Mouse (Mus musculus) lung, postnatal 36 days (tissue): Measurements from ENCODE around the gene Rab3ip.
A peak's percentile ranks its signal among the peaks of the same experiment; 100 is the strongest.

Experiments
- DNase-seq: peaks from one replicate; pipeline ENCODE4 v3.0.0; 2022; ENCODE audit warnings: mixed read lengths

Rab3ip gene

DNA sequence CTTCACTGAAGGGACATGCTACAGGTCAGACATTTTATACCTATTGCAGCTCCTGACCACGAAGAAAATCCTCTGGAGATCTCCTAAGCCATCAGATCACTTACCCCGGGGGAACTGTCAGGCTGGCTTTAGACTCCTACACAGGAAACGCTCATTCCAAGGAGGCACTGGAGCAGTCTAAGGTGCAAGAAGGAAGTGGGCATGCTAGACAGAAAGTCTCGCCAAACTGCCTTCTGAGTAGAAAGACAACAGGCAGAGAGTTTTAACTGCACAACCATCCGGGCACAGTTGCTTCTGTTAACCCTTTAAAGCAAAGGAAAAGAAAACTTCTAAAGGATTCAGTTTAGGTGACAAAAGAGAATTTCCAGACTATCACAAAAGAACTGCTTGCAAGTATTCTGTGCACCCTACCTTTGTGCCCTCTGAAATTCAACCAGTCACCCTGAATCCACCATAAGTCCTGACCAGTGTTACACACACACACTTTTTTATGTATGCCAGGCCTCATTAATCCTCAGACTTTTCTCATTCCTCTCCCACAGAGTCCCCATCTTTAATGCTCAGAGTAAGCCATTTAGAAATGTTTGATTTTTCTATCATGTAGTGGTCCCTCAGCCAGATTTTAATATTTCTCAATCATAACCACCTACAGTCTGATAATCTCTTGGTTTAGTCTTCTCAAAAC is 7.4 kb upstream of the Rab3ip start:
- no peak for DNase-seq

GRCm38 (mm10) chr10:116956483-116957158 is 6.1 kb upstream of the Rab3ip start:
- DNase-seq: no peak

DNA sequence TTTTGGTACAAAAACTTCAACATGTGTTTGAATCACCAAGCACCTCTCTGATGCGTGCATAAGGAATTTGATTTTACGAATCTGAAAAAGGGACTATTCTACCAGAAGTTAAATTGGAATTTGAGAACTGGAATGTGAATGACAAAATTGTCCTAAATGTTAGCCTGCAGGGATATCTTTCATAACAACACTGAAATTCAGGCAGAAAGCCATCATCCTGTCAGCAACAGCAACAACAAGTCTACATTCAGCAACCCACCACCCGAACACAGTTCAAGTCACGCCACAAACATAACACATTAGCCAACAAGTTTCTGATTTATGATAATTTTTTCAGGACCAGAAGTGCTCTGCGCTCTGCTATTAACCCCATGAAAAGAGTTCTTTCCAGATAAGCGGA is 4.6 kb upstream of the Rab3ip start:
- peak; percentile 57 for DNase-seq

- no peak for DNase-seq
These were observed 317 bp upstream of the Rab3ip start for GRCm38 (mm10) chr10:116950886-116951285.

DNA sequence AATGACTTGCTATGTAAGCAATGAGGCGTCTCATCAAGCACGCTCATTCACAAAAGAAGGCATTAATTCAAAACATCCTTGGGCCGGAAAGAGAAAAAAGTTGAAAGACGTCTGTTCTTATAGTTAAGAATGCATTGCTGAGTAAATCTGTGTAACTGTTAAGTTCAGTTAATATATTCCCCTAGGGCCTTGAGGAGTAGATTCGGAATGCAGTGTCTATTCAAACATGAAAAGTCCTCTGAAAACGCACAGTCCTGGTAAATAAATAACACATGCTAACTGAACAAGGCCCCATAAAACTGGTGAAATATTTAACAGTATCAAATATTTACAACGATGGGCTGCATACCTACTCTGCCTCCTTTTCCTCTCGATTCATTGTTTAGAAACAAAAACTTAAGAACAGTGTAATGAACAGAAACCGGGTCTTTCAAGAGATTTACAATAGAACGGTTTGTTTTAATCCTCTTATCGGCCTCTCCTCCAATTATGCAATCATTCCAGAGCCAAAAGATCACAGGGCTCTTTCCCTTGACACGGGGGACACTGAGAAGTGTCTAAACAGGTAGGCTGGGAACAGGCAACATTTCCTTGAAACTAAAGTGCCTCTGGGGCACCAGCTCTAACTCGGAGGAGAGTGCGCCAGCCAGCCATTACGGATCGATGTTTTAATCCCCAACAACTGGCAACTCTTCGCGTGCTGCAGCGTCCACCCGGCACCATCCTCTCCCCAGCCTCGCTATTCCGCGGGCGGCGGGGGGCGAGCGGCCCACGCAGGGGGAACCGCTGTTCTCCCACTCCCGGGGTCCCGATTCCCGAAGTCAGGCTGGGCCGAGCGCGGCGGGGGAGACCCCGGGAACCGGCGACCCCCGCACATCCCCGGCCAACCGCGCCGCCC is 1.2 kb downstream of the Rab3ip start:
- DNase-seq: peak; percentile 46

- DNase-seq: no peak
These were observed 2.2 kb downstream of the Rab3ip start for GRCm38 (mm10) chr10:116948414-116948813.

GRCm38 (mm10) chr10:116944940-116945339 is 5.6 kb downstream of the Rab3ip start:
- no peak for DNase-seq

DNA sequence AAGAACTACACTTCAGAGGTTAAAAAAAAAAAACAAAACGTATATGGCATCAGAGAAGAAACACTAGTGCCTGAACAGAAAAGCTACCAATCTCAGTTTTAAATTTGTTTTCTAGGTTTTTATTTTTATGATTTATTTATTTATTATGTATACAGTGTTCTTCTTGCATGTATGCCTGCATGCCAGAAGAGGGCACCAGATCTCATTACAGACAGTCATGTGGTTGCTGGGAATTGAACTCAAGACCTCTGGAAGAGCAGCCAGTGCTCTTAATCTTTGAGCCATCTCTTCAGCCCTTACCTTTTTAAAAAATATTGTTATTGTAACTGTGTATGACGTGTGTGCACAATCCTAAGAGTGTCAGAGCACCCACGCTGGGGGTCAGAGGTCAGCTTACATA is 6.4 kb downstream of the Rab3ip start:
- peak; percentile 24 for DNase-seq

DNA sequence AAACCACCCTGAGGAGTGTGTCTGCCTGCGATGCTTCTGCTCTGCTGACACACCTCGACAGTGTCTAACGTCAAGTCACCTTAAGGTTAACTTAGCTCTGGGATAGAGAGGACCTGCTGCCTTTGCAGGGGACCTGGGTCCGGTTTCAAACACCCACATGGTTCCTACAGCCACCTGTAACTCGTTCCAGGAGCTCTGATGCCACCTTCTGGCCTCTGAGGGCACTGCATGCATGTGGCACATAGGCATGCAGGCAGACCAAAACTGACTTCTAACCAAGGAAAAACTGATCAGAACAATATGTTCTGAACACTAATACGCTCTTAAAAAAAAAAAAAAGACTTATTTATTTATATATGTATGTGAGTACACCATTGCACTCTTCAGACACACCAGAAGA is 7.5 kb downstream of the Rab3ip start:
- DNase-seq: peak; percentile 52

- no peak for DNase-seq
These were observed 15.5 kb downstream of the Rab3ip start for GRCm38 (mm10) chr10:116935028-116935427.

DNA sequence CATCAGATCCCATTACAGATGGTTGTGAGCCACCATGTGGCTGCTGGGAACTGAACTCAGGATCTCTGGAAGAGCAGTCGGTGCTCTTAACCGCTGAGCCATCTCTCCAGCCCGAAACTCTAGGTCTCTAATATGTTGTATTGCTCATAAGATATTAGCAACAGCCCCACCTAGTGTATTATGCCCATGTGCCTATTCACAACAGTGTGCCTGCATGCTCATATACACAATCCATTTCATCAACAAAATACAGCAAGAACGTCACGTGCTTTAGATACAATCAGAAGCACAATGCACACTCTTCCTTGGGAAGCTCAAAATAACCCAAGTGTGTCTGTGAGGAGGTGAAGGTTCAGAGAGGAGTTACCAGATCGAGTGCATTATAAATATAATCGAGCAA is 16.8 kb downstream of the Rab3ip start:
- no peak for DNase-seq

- DNase-seq: no peak
These were observed 18.2 kb downstream of the Rab3ip start for GRCm38 (mm10) chr10:116932418-116932817.

DNA sequence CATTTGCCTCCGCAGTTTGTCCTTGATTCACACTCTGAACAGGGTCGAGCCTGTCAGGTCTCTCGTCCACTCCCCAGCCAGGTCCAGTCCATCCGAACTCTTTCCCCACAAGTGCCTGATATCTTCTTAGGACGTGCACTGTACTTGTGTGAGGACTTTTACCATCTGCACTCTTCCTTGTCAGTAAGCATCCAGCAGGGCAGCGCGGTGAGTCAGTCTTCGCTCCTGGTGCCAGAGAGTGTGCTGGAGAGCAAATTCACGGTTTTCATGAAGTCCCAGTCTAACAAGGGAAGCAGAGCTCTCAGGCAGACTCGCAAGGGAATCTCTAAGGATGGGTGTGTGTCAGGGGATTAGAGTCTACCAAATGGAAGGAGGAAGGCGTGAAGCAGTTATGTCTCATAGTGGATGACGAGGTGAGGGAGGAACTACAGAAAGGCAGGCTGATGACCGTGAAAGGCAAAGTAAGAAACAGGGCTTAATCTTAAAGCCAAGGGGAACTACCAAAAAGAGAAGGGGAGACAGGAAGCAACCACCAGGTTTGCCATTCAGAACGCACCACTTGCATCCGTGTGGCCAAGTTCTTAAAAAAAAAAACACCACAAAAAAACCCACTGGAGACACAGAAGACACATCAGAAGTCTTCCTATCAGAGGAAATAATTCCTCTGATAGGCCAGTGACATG is 18.9 kb downstream of the Rab3ip start:
- DNase-seq: no peak

DNA sequence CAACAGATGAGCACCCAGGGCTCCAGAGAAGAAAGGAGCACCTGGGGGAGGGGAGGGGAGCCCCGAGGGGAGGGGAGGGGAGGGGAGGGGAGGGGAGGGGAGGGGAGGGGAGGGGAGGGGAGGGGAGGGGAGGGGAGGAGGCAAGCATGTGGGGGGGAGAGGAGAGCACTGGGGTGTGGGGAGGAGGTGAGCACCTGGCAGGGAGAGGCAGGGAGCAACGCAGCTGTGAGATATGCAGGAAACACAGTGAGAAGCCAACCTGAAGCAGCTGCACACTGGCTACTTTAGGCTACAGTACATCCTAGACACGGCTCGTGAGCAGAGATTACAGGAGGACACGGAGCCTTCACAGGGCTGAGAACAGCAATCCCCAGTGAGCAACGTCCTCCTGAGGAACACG is 19.6 kb downstream of the Rab3ip start:
- no peak for DNase-seq

- peak; percentile 75 for DNase-seq
These were observed 20.1 kb downstream of the Rab3ip start for GRCm38 (mm10) chr10:116930506-116930905.

DNA sequence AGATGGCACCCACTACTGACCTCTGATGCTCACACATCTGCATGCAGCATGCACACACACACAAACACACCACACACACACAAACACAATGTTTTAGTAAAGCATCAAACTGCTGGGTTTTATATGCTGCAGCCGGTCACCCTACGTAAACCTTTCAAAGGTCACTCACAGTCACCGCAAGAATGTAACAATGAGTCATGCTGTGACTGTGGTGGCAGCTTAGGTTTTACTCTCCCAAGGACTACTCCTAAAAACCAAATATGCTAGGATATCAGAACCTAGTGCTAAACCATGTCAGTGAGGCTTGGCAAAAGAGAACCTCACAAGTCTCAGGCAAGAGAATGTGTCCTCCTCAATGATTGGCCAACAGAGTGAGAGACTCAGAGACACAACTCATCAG is 21.7 kb downstream of the Rab3ip start:
- DNase-seq: no peak

GRCm38 (mm10) chr10:116926428-116927113 is 24.0 kb downstream of the Rab3ip start:
- no peak for DNase-seq

DNA sequence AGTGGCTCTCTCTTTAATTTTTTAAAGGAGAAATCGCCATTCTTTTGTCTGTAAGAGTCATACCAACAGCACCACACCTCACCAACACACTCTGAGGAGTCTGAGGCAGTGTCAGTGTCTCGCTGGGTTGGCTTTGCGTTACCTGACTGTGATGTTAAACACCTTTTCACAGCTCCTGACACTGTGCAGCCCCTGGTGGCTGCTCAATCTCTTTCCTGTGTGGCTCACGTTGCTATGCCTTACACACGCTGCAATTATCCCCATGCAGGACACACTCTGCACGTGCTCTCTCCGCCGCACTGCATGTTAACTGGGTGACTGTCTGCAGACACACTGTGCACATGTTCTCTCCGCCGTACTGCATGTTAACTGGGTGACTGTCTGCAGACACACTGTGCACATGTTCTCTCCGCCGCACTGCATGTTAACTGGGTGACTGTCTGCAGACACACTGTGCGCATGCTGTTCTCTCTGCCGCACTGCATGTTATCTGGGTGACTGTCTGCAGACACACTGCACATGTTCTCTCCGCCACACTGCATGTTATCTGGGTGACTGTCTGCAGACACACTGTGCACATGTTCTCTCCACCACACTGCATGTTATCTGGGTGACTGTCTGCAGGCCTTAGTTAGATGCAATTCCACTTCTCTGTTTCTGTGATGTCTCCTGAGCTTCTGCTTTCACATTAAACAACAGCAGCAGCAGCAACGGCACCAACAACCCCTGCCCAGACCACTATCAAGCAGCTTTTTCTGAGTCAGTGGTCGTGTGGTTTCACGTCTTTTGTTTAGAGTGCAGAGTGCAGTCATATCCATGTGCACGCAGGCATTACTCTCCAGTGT is 26.7 kb downstream of the Rab3ip start:
- DNase-seq: no peak

DNA sequence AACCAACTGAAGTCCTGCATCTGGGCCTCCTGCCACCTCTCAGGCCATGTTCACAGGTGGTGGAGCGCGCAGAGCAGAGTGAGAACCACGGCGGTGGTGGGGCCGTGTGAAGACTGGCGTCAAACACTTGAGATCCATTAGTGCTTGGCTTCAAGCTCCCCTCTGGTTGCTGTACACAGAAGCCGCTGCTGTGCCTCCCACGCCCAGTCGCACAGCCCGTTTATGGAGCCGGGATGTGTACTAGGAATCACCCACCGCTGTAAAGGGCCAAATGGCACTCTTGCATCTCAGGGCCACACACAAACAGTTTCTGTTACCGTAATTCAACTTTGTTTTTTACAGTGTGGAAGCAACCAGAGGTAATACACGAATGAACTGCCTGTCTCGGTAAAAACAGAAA is 28.4 kb downstream of the Rab3ip start:
- DNase-seq: no peak

DNA sequence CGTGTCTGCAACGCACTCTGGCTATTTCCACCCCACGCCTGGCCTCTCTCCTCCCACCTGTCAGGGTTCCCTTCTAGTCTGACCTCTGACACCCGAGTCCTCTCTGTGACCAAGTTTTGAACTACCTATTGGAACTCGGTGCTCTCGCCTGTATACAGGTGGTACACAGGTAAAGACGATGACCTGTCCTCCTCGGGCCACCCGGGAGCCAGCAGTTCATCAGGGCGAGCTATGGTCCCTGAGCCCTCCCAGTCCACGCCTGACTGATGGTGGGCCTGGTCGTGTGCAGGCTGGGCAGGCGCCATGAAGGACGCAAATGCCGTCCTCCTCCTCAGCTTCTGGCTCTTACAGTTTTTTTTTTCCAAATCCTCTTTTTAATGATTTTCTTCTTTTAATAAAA is 29.2 kb downstream of the Rab3ip start:
- no peak for DNase-seq

- DNase-seq: no peak
These were observed 29.9 kb downstream of the Rab3ip start for GRCm38 (mm10) chr10:116920641-116921040.
